Mouse (Mus musculus) kidney, postnatal 0 days (tissue): Measurements from ENCODE around the gene Vwa7. TPM values are rescaled to one million over a fixed set of nuclear protein-coding genes. Genes with fewer than 3 reads are reported as not detected.

Experiments used
- ATAC-seq: fragments of 200-750 bp; cut with Nextera tagmentation; replicated peaks from 2 replicates; pipeline ENCODE4 v1.8.0; 2017; ENCODE audit warnings: low read depth, moderate number of reproducible peaks, moderate TSS enrichment, moderate library complexity; ENCODE audit not compliant: low FRiP score
- DNase-seq: peaks from one replicate; pipeline ENCODE4 v3.0.0-alpha.2; 2016; ENCODE audit warnings: low spot score
- H3K27ac ChIP-seq: fragments of 300-500 bp; sonication (generic); 2 replicates; pipeline ENCODE4 v1.5.1; 2014; ENCODE audit warnings: mild to moderate bottlenecking
- H3K27me3 ChIP-seq: fragments of 300-500 bp; sonication (generic); 2 replicates; pipeline ENCODE4 v1.6.1; 2014; ENCODE audit warnings: low read length, mixed read lengths; ENCODE audit not compliant: insufficient read depth
- H3K36me3 ChIP-seq: fragments of 300-500 bp; sonication (generic); 2 replicates; pipeline ENCODE4 v1.6.1; 2014; ENCODE audit warnings: low read length, mixed read lengths; ENCODE audit not compliant: insufficient read depth
- H3K4me1 ChIP-seq: fragments of 300-500 bp; sonication (generic); replicated peaks from 2 replicates; pipeline ENCODE4 v1.6.1; 2014; ENCODE audit warnings: antibody characterized with exemption, low read length, mixed read lengths; ENCODE audit not compliant: insufficient read depth
- H3K4me2 ChIP-seq: fragments of 300-500 bp; sonication (generic); 2 replicates; pipeline ENCODE4 v1.6.1; 2014; ENCODE audit warnings: mild to moderate bottlenecking, low read length, moderate library complexity, mixed read lengths
- H3K4me3 ChIP-seq: fragments of 300-500 bp; sonication (generic); replicated peaks from 2 replicates; pipeline ENCODE4 v1.5.1; 2014; ENCODE audit warnings: low read depth, low read length
- H3K9ac ChIP-seq: fragments of 300-500 bp; sonication (generic); 2 replicates; pipeline ENCODE4 v1.6.1; 2014; ENCODE audit warnings: low read depth, low read length
- H3K9me3 ChIP-seq: fragments of 300-500 bp; sonication (generic); replicated peaks from 2 replicates; pipeline ENCODE4 v1.6.1; 2016; ENCODE audit warnings: low read length, inconsistent platforms, mixed read lengths
- CTCF ChIP-seq: IDR thresholded peaks from 2 replicates; pipeline ENCODE4 v1.5.1; 2016; ENCODE audit warnings: antibody characterized with exemption, low read depth, mild to moderate bottlenecking, moderate library complexity
- WGBS: fragments of 180-500 bp; shearing (Covaris S2); extraction: QIAGEN DNeasy Blood & Tissue Kit; methylation state at CpG from one replicate; pipeline ENCODE4 v1.1.7; 2014; 5-methylcytosine and 5-hydroxymethylcytosine counted together
- polyA plus RNA-seq: library from polyadenylated mRNA; unstranded; fragments of >200 nt; fragmentation: Nextera tagmentation; extraction: Ambion mirVana; gene quantifications from 2 replicates; pipeline ENCODE4 v1.2.1, GENCODE M21; 2015

The Vwa7 gene
- polyA plus RNA-seq, 1 experiment from 2014 or later, result 0.16 TPM

GRCm38 (mm10) chr17:35047688-35048087 is 31.3 kb downstream of the Vwa7 start:
- H3K9ac ChIP-seq, result no peak overlapping the region
- ATAC-seq (no peak), DNase-seq (peak; percentile 26)
- H3K4me2 ChIP-seq, result peak overlapping the region; percentile 36
- peaks cover 32% of the 10 kb centered on the region for H3K4me1 ChIP-seq
- no peak overlapping the region for H3K4me3 ChIP-seq
- H3K27me3 ChIP-seq, result no peaks in the 10 kb centered on the region
- 31% methylated on average over 1 of the region's 1 CpGs for WGBS
- H3K27ac ChIP-seq, result peak overlapping the region; percentile 98
- no peaks in the 10 kb centered on the region for H3K9me3 ChIP-seq
- 0 out of 2 replicates have a peak, but pooled peaks cover 4% of the 10 kb centered on the region for H3K36me3 ChIP-seq
- no peak for TF ChIP-seq CTCF

GRCm38 (mm10) chr17:35048149-35048931 is 32.0 kb downstream of the Vwa7 start:
- no peak overlapping the region for H3K4me3 ChIP-seq
- 27% methylated on average over 11 of the region's 11 CpGs for WGBS
- H3K4me1 ChIP-seq, result peaks cover 32% of the 10 kb centered on the region

GRCm38 (mm10) chr17:35048932-35049440 is 32.6 kb downstream of the Vwa7 start:
- H3K27me3 ChIP-seq, result no peaks in the 10 kb centered on the region
- peak overlapping the region; percentile 77; the same call in 1 of the 2 replicates for H3K9ac ChIP-seq
- no peaks in the 10 kb centered on the region for H3K9me3 ChIP-seq
- TF ChIP-seq CTCF, result no peak
- DNase-seq (no peak), ATAC-seq (no peak)
- H3K36me3 ChIP-seq, result peaks cover 16% of the 10 kb centered on the region
- no peak overlapping the region for H3K4me3 ChIP-seq
- H3K27ac ChIP-seq, result peak overlapping the region; percentile 98
- WGBS, result 67% methylated on average over 5 of the region's 5 CpGs
- H3K4me2 ChIP-seq, result peak overlapping the region; percentile 81
- peaks cover 32% of the 10 kb centered on the region for H3K4me1 ChIP-seq

More at GRCm38 (mm10) chr17:35048149-35048931, 32.0 kb downstream of the Vwa7 start:
- H3K4me2 ChIP-seq, result peak overlapping the region; percentile 36
- ATAC-seq (no peak), DNase-seq (peak; percentile 63)
- H3K9me3 ChIP-seq, result no peaks in the 10 kb centered on the region
- H3K27me3 ChIP-seq, result no peaks in the 10 kb centered on the region
- peak overlapping the region; percentile 98 for H3K27ac ChIP-seq
- TF ChIP-seq CTCF, result no peak
- H3K9ac ChIP-seq, result no peak overlapping the region
- peaks cover 11% of the 10 kb centered on the region; the same call in 1 of the 2 replicates for H3K36me3 ChIP-seq

GRCm38 (mm10) chr17:35049561-35050016 is 33.2 kb downstream of the Vwa7 start, which contains the start of gene Clic1:
Gene Clic1, plus strand, starts transcription at chr17:35049966.
- under 1% methylated on average over 11 of the region's 11 CpGs for WGBS
- H3K9ac ChIP-seq, result peak within 1 kb of the TSS; percentile 77
- H3K4me3 ChIP-seq, result peak within 1 kb of the TSS; percentile 50
- peak within 1 kb of the TSS; percentile 98 for H3K27ac ChIP-seq
- ATAC-seq, result peak; percentile 27; the same call in 1 of the 2 replicates
- peak; percentile 55 for TF ChIP-seq CTCF
- H3K4me2 ChIP-seq, result peak within 1 kb of the TSS; percentile 81
- H3K4me1 ChIP-seq, result peaks cover 32% of the 10 kb centered on the region
- peak; percentile 94 for DNase-seq
- peaks cover 20% of the 10 kb centered on the region for H3K36me3 ChIP-seq
- no peaks in the 10 kb centered on the region for H3K9me3 ChIP-seq
- H3K27me3 ChIP-seq, result no peaks in the 10 kb centered on the region

GRCm38 (mm10) chr17:35050126-35050750 is 33.9 kb downstream of the Vwa7 start:
- Histone ChIP-seq H3K27ac (peak overlapping the region; percentile 98), H3K9ac (peak overlapping the region; percentile 77), H3K27me3 (no peaks in the 10 kb centered on the region), H3K36me3 (peaks cover 25% of the 10 kb centered on the region), H3K9me3 (no peaks in the 10 kb centered on the region), H3K4me1 (peaks cover 29% of the 10 kb centered on the region), H3K4me2 (peak overlapping the region; percentile 81), H3K4me3 (peak overlapping the region; percentile 50)
- under 1% methylated on average over 27 of the region's 27 CpGs for WGBS
- DNase-seq (peak; percentile 92), ATAC-seq (no peak; the same call in 1 of the 2 replicates)
- TF ChIP-seq CTCF, result no peak
